Mouse (Mus musculus): ENCODE data around the gene Fads2.

- TF ChIP-seq POLR2A (IDR thresholded peaks at IDR 0.05; ENCODE audit: control insufficient read depth, low read depth, low read length) (no peak), CTCF (IDR thresholded peaks at IDR 0.05; ENCODE audit: control insufficient read depth, insufficient read depth, insufficient replicate concordance, low read depth, low read length) (no peak)
These were observed 78.2 kb downstream of the Fads2 start for GRCm38 (mm10) chr19:10023304-10023758.

Measured in testis, adult 2 months (tissue).